Mouse (Mus musculus): ENCODE data around the gene Ifi47. TPM values are rescaled to one million over a fixed set of nuclear protein-coding genes. Genes with fewer than 3 reads are reported as not detected.
"Not testable (repeated sequence)": the region's sequence is repeated elsewhere in the genome, so short reads cannot be mapped to it uniquely, and the experiment has no call there.

The Ifi47 gene
- polyA plus RNA-seq (2016; fragmentation: Nextera tagmentation; extraction: Ambion mirVana), result 0.18 and 0.19 TPM in 2 replicates

DNA sequence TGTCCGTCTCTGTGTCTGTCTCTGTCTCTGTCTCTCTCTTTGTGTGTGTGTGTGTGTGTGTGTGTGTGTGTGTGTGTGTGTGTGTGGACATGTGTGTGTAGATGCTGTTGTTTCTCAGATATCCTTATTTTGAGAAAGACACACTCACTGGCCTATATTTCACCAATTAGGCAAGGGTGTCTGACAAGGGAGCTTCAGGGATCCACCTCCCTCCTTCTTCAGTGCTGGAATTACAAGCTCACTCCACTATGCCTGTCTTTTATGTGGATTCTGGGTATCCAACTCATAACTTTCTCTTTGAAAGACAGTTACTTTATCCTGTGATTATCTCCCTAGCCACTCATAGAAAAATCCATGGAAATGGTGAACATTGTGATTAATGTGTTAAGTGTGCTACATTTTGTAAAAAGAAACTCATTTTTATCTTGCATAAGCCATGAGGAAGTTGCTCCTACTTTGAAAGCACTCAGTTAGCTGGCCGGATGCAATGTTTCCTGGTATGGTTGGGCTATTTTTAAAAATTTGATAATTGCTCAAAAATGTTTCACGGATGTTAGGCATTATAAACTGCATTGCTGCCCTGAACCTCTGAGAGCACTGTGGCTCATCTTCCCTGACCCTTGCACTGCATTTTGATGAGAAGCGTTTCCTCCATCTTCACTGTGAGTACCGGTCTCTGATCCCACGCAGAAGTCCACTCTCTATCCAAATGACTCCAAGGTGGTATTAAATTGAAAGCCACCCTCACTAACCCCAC, at the start of gene Ifi47:
TSS of gene Ifi47 (plus strand) at position 587 of the 757 bp plus-strand sequence.
- 71% methylated on average over 6 of the region's 6 CpGs for WGBS

DNA sequence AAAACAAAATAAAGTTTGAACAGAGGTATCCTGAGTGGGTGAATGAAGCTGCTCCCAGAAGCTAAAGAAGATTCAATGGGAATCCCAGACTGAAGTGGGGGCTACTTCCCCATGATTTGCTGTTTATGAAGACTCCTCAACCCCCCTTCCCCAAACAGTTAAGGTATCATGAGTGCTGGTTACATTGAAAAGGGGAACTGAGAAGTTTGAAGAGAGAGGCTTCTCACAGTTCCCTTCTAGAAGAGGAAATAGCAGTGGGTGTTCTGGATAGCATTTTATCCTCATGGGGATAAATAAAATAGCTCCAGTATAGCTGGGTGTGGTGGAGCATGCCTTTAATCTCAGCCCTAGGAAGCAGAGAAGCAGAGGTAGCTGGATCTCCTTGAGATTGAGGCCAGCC, 26.3 kb upstream of the Ifi47 start:
- H3K9me3 ChIP-seq; H3K4me1 ChIP-seq; H3K36me3 ChIP-seq (replicated peaks); H3K4me3 ChIP-seq; H3K27ac ChIP-seq (replicated peaks); DNase-seq (ENCODE audit: low spot score); H3K27me3 ChIP-seq (replicated peaks; ENCODE audit: low read depth, poor library complexity, severe bottlenecking): not testable (repeated sequence)

More for the DNA sequence above, at the start of gene Ifi47:
- not testable (repeated sequence) for H3K36me3 ChIP-seq (replicated peaks); DNase-seq (ENCODE audit: low spot score); H3K9me3 ChIP-seq; H3K27ac ChIP-seq (replicated peaks); H3K4me1 ChIP-seq; H3K27me3 ChIP-seq (replicated peaks; ENCODE audit: low read depth, poor library complexity, severe bottlenecking); H3K4me3 ChIP-seq

DNA sequence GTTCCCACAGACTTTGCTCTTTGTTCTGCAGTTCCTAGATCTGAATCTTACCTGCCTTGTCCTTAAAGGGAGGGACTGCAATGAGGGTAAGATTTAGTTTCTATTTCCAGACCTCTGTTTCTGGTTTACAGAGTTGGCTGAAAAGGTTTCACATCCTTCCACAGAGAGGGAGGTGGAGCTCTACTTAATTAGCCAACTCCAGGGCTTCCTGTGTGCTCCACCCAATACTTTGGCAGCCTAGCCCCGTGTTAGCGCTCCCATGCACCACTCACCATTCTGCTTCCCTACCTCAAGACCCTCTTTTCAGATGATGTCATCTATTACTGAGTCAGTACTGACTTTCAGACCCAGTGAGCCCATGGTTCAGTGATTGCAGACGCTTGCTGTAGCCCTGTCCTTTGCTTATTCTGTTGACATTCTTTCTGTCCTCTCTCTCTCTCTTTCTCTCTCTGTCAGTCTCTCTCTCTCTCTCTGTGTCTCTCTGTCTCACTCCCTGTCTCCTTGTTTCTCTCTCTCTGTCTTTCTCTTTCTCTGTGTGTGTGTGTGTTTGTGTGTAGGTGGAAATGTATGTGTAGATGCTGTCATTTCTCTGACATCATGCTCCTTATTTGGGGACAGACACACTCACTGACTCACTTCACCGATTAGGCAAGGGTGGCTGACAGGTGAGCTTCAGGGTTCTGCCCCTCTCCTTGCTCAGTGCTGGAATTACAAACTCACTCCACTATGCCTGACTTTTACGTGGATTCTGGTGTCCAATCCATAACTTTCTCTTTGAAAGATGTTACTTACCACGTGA, 25.1 kb upstream of the Ifi47 start, which contains the start of gene 9930111J21Rik2:
TSS of gene 9930111J21Rik2 (minus strand) at position 150 of the 799 bp plus-strand sequence.
- not testable (repeated sequence) for H3K4me3 ChIP-seq; H3K4me1 ChIP-seq; H3K9me3 ChIP-seq; H3K36me3 ChIP-seq (replicated peaks); H3K27ac ChIP-seq (replicated peaks); H3K27me3 ChIP-seq (replicated peaks; ENCODE audit: low read depth, poor library complexity, severe bottlenecking); DNase-seq (ENCODE audit: low spot score)
- 100% methylated on average over 1 of the region's 6 CpGs for WGBS

DNA sequence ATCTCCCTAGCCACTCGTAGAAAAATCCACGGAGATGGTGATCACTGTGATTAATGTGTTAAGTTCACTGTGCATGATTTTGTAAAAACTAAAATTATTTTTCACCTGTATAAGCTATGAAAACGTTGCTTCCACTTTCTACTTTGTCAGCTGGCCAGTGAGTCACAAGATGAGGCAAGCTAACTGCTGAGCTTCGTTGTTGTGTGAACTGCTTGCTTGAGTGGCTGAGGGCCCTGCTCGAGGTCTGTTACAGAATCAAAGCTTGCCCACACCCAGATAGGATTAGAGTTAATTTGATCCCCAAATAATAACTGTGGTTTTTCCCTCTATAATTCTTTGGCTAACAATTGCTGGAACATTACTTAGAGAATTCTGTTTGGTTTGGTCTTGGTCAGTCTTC, 24.5 kb upstream of the Ifi47 start:
- H3K4me1 ChIP-seq; H3K27me3 ChIP-seq (replicated peaks; ENCODE audit: low read depth, poor library complexity, severe bottlenecking); DNase-seq (ENCODE audit: low spot score); H3K4me3 ChIP-seq; H3K27ac ChIP-seq (replicated peaks); H3K9me3 ChIP-seq; H3K36me3 ChIP-seq (replicated peaks): not testable (repeated sequence)
- WGBS, result no CpG with 5 or more reads among the region's 5 CpGs

DNA sequence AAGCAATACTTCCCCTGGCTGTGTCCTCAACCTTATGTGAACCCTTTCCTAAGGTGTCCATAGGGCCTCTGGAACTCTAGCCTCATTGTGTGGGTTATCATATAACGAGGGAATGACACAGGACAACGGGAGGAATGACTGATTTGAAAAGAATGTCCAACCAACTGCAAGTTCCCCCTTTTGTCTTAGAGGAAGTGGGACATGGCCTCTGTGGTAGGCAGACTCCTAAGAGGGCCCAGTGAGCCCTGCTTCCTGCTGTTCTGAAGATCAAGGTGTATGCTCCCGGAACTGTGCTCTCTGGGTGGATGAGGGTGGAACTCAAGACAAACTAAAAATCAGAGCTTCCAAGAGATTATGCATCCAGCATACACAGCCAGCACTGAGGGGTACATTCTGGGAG, 16.3 kb upstream of the Ifi47 start:
- not testable (repeated sequence) for H3K4me3 ChIP-seq; DNase-seq (ENCODE audit: low spot score); H3K9me3 ChIP-seq; H3K4me1 ChIP-seq; H3K36me3 ChIP-seq (replicated peaks); H3K27me3 ChIP-seq (replicated peaks; ENCODE audit: low read depth, poor library complexity, severe bottlenecking); H3K27ac ChIP-seq (replicated peaks)
- WGBS, result 73% methylated on average over 2 of the region's 3 CpGs

DNA sequence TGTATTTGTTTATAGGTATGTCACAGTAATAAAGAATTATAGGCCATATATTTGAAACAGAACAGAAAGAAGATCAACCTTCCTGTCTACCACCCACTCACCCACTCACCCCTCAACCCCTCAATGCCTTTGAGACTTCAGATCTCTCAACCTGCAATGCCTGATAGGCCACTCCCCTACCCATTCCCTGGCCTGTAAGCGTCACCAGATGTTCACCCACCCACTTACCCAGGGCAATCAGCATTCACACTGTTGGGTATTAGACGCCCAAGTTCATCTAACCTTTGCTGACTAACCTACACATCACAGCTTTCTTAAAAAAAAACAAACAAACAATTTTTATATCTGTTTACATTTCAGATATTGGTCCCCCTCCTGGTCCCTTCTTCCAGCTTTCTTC, 14.5 kb upstream of the Ifi47 start:
- not testable (repeated sequence) for H3K36me3 ChIP-seq (replicated peaks); H3K27ac ChIP-seq (replicated peaks); H3K4me1 ChIP-seq; DNase-seq (ENCODE audit: low spot score); H3K27me3 ChIP-seq (replicated peaks; ENCODE audit: low read depth, poor library complexity, severe bottlenecking); H3K9me3 ChIP-seq; H3K4me3 ChIP-seq
- 75% methylated on average over 2 of the region's 2 CpGs for WGBS

DNA sequence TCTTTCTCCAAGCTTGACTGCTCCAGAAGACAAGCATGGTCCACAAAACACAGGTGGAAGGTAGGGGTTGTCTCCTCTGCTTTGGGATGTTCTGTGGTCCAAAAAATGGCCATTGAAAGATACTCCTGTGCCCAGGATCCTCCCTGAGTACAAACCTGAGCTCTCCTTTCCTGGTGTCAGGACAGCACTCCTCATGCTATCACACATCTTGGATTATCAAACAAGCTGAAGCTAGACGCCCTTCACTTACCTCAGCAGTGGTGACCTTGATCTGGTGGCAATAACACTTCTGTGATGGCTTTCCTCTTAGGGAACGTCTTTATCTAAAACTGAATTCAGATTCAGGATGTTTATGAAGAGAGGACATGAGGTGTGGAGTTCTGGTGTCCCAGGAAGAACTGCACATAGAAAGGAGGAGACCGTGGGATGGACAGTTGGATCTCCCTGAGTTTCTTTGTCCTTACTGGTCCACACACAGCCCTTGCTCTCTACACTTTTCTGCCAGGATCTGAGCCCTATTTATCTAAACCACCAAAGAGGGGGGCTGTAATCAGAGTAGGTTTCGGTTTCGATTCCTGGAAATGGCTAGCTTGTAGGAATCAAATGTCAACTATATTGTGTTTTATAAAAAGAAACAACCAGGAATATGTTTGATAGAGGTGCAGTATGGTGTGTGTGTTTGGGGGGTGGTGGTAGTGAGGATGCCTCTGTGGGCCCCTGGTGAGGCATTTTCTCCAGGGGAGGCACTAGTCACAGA, 12.5 kb upstream of the Ifi47 start, which contains the start of gene Tgtp2:
TSS of gene Tgtp2 (minus strand) at position 494 of the 757 bp plus-strand sequence.
- not testable (repeated sequence) for H3K4me1 ChIP-seq; H3K27me3 ChIP-seq (replicated peaks; ENCODE audit: low read depth, poor library complexity, severe bottlenecking); H3K4me3 ChIP-seq; H3K27ac ChIP-seq (replicated peaks); H3K9me3 ChIP-seq; DNase-seq (ENCODE audit: low spot score); H3K36me3 ChIP-seq (replicated peaks)
- WGBS, result 81% methylated on average over 5 of the region's 5 CpGs

DNA sequence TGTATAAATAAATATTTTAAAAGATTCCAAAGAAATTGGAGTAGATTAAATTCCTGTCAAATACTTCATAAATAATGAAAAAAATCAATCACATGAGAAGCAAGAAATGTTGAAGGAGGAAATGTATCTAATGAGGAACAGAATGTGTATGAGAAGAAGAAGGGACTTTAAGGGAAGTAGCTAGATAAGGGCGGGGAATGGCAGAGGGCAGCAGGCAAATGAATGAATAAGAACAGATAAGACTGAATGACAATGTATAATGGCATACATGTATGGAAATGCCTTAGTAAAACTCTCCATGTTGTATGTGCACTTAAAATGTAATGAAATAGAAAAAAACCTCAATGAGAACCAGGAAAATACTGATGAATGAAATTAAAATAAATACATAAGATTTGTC, 8.0 kb upstream of the Ifi47 start:
- Histone ChIP-seq H3K36me3 (replicated peaks) (no peaks in the 10 kb centered on the region), H3K9me3 (no peaks in the 10 kb centered on the region), H3K4me1 (no peaks in the 10 kb centered on the region), H3K4me3 (no peak overlapping the region), H3K27ac (replicated peaks) (no peak overlapping the region), H3K27me3 (replicated peaks; ENCODE audit: low read depth, poor library complexity, severe bottlenecking) (no peaks in the 10 kb centered on the region)
- DNase-seq (ENCODE audit: low spot score), result no peak
- 85% methylated on average over 1 of the region's 1 CpGs for WGBS

DNA sequence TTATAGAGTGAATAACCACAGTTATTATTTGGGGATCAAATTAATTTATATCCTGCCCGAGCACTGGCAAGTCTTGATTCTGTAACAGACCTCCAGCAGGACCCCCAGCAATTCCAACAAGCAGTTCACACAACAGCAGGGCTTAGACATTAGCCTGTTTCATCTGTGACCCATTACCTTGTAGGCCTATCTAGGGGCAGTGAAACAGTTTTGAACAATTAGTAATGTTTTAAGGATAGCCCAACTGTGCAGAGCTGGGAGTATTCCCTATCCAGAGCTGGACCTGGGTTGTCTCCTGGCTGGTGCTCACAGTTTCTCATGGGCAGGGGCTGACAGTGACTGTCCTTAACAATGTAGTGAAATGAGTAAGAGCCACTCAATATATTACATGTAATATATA, 625 bp downstream of the Ifi47 start:
- DNase-seq (ENCODE audit: low spot score), result no peak
- no peak overlapping the region for H3K27ac ChIP-seq (replicated peaks)
- H3K27me3 ChIP-seq (replicated peaks; ENCODE audit: low read depth, poor library complexity, severe bottlenecking), result no peaks in the 10 kb centered on the region
- H3K4me1 ChIP-seq, result no peaks in the 10 kb centered on the region
- H3K36me3 ChIP-seq (replicated peaks), result no peaks in the 10 kb centered on the region
- no peaks in the 10 kb centered on the region for H3K9me3 ChIP-seq
- no peak overlapping the region for H3K4me3 ChIP-seq
- 80% methylated on average over 1 of the region's 1 CpGs for WGBS

DNA sequence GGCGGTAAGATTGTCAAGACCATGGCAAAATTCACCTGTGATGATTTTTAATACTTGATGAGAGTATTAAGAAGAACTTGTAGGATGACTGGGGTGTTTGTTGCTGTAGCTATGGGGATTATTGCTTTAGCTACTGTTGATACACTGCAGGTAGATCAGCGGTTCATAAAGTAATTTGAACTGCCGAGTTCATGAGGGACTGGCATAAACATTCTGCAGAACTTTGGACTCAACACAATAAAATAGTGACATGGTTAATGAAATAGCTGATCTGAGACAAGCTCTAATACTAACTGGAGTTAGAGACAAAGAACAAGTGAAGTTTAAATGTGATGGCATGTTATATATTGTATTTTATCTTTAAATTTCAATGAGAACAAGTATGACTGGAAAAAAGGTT, 2.3 kb downstream of the Ifi47 start:
- H3K4me1 ChIP-seq, result no peaks in the 10 kb centered on the region
- 93% methylated on average over 3 of the region's 3 CpGs for WGBS
- no peak for DNase-seq (ENCODE audit: low spot score)
- no peak overlapping the region for H3K4me3 ChIP-seq
- H3K27ac ChIP-seq (replicated peaks), result no peak overlapping the region
- no peaks in the 10 kb centered on the region for H3K9me3 ChIP-seq
- no peaks in the 10 kb centered on the region for H3K27me3 ChIP-seq (replicated peaks; ENCODE audit: low read depth, poor library complexity, severe bottlenecking)
- no peaks in the 10 kb centered on the region for H3K36me3 ChIP-seq (replicated peaks)

DNA sequence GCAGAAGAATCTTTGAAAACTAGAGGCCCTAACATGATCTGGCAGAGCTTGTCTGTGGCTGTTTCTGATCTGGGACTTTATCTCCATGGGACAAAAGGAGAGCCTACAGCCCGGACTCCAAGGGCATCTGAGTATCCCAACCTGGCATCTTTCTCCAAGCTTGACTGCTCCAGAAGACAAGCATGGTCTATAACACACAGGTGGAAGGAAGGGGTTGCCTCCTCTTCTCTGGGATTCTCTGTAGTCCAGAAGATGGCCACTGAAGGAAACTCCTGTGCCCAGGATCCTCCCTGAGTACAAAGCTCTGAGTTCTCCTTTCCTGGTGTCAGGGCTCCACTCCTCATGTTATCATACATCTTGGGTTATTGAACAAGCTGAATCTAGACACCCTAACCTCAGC, 4.2 kb downstream of the Ifi47 start:
- no peak for DNase-seq (ENCODE audit: low spot score)
- Histone ChIP-seq H3K27ac (replicated peaks) (no peak overlapping the region), H3K9me3 (no peaks in the 10 kb centered on the region), H3K4me3 (no peak overlapping the region), H3K4me1 (no peaks in the 10 kb centered on the region), H3K27me3 (replicated peaks; ENCODE audit: low read depth, poor library complexity, severe bottlenecking) (no peaks in the 10 kb centered on the region), H3K36me3 (replicated peaks) (no peaks in the 10 kb centered on the region)
- WGBS, result 73% methylated on average over 1 of the region's 1 CpGs

DNA sequence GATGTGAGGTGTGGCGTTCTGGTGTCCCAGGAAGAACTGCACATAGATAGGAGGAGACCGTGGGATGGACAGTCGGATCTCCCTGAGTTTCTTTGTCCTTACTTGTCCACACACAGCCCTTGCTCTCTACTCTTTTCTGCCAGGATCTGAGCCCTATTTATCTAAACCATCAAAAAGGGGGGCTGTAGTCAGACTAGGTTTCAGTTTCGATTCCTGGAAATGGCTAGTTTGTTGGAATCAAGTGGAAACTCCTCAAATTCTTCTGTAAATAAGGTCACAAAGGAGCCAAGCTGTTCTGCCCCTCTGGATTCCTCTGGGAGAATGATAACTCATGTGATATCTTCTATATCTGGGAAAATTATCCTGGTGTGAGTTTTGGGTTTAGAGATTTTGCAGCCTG, 5.0 kb downstream of the Ifi47 start:
- no peaks in the 10 kb centered on the region for H3K9me3 ChIP-seq
- no peak for DNase-seq (ENCODE audit: low spot score)
- H3K4me3 ChIP-seq, result no peak overlapping the region
- H3K36me3 ChIP-seq (replicated peaks), result no peaks in the 10 kb centered on the region
- H3K27ac ChIP-seq (replicated peaks), result no peak overlapping the region
- no peaks in the 10 kb centered on the region for H3K27me3 ChIP-seq (replicated peaks; ENCODE audit: low read depth, poor library complexity, severe bottlenecking)
- WGBS, result 86% methylated on average over 4 of the region's 4 CpGs
- no peaks in the 10 kb centered on the region for H3K4me1 ChIP-seq

Data from embryonic facial prominence, embryonic 10.5 days (tissue).